14 mouse cellular contexts compared by ENCODE assay signal in genomic region chr5:103208869-103209268, GRCm38 (mm10). TPM values are rescaled to one million over a fixed set of nuclear protein-coding genes. Genes with fewer than 3 reads are reported as not detected.
DNase-seq lines count a peak whose midpoint lies in the region; ATAC-seq lines count a peak whose summit lies in the region.
"Had no signal": no experiment of that assay in that cellular context is flagged by ENCODE, and none has a peak within 500 bp of the region (broad histone marks: within the 10 kb centered on the region; RNA-seq: fewer than 3 reads in every experiment).

No protein-coding gene starts in this region.

- peak; percentile 26 for DNase-seq in right cerebral cortex, adult 18-20 months
- no peak for DNase-seq in right cerebral cortex, postnatal 36 days (ENCODE audit: low spot score in 2 of 2)
- DNase-seq in adrenal gland, postnatal 25 days = no peak
- DNase-seq in thymus, adult 18-20 months = no peak
- DNase-seq: adrenal gland, postnatal 36 days; gastrocnemius, adult 2 months; kidney, postnatal 4 days; liver, embryonic 13.5 days had no signal

- WGBS in forebrain, embryonic 12.5 days = 47% methylated on average over 8 of the region's 8 CpGs
- 51% methylated on average over 8 of the region's 8 CpGs for WGBS in midbrain, embryonic 12.5 days
- 57% methylated on average over 8 of the region's 8 CpGs for WGBS in intestine, embryonic 15.5 days

- H3K27ac ChIP-seq in forebrain, embryonic 12.5 days = 0 out of 2 replicates have a peak overlapping the region, but pooled peaks have one; percentile 25
- peak overlapping the region; percentile 61 for H3K27ac ChIP-seq in midbrain, embryonic 12.5 days (replicated peaks)
- H3K27ac ChIP-seq in intestine, embryonic 15.5 days = no peak overlapping the region
- H3K27ac ChIP-seq: embryonic facial prominence, embryonic 13.5 days; liver, embryonic 13.5 days had no signal

- H3K36me3 ChIP-seq in forebrain, embryonic 12.5 days (replicated peaks) = no peaks in the 10 kb centered on the region
- peaks cover 13% of the 10 kb centered on the region for H3K36me3 ChIP-seq in midbrain, embryonic 12.5 days
- H3K36me3 ChIP-seq in intestine, embryonic 15.5 days = no peaks in the 10 kb centered on the region
- H3K36me3 ChIP-seq: embryonic facial prominence, embryonic 13.5 days; liver, embryonic 13.5 days had no signal

- no peaks in the 10 kb centered on the region for H3K9me3 ChIP-seq in forebrain, embryonic 12.5 days
- no peaks in the 10 kb centered on the region for H3K9me3 ChIP-seq in midbrain, embryonic 12.5 days
- no peaks in the 10 kb centered on the region for H3K9me3 ChIP-seq in intestine, embryonic 15.5 days
- H3K9me3 ChIP-seq: embryonic facial prominence, embryonic 13.5 days; liver, embryonic 13.5 days had no signal

- H3K4me1 ChIP-seq in forebrain, embryonic 12.5 days = peaks cover 30% of the 10 kb centered on the region
- peaks cover 24% of the 10 kb centered on the region for H3K4me1 ChIP-seq in midbrain, embryonic 12.5 days
- H3K4me1 ChIP-seq in intestine, embryonic 15.5 days (replicated peaks) = no peaks in the 10 kb centered on the region; the same call in none of the 2 replicates
- H3K4me1 ChIP-seq: liver, embryonic 13.5 days had no signal

- peak overlapping the region; percentile 45 for H3K4me3 ChIP-seq in forebrain, embryonic 12.5 days (replicated peaks)
- peak overlapping the region; percentile 54 for H3K4me3 ChIP-seq in midbrain, embryonic 12.5 days
- H3K4me3 ChIP-seq in intestine, embryonic 15.5 days (replicated peaks) = no peak overlapping the region
- H3K4me3 ChIP-seq: embryonic facial prominence, embryonic 13.5 days; liver, embryonic 13.5 days; megakaryocyte, embryonic 14.5 days had no signal

- no peaks in the 10 kb centered on the region for H3K27me3 ChIP-seq in forebrain, embryonic 12.5 days
- H3K27me3 ChIP-seq in midbrain, embryonic 12.5 days = no peaks in the 10 kb centered on the region
- 0 out of 2 replicates have a peak, but pooled peaks cover 9% of the 10 kb centered on the region for H3K27me3 ChIP-seq in intestine, embryonic 15.5 days (replicated peaks)
- H3K27me3 ChIP-seq: embryonic facial prominence, embryonic 13.5 days; liver, embryonic 13.5 days; megakaryocyte, embryonic 14.5 days had no signal

- no peak for ATAC-seq in forebrain, embryonic 12.5 days (ENCODE audit: low FRiP score)
- no peak for ATAC-seq in midbrain, embryonic 12.5 days (ENCODE audit: low FRiP score, low read depth)
- no peak for ATAC-seq in intestine, embryonic 15.5 days

- peak overlapping the region; percentile 36 for H3K9ac ChIP-seq in forebrain, embryonic 12.5 days
- peak overlapping the region; percentile 70 for H3K9ac ChIP-seq in midbrain, embryonic 12.5 days (replicated peaks)
- H3K9ac ChIP-seq in intestine, embryonic 15.5 days = no peak overlapping the region
- H3K9ac ChIP-seq: embryonic facial prominence, embryonic 13.5 days; liver, embryonic 13.5 days had no signal

- peak overlapping the region; percentile 53 for H3K4me2 ChIP-seq in forebrain, embryonic 12.5 days
- peak overlapping the region; percentile 54 for H3K4me2 ChIP-seq in midbrain, embryonic 12.5 days (replicated peaks)
- H3K4me2 ChIP-seq in intestine, embryonic 15.5 days (replicated peaks) = no peak overlapping the region
- H3K4me2 ChIP-seq: embryonic facial prominence, embryonic 13.5 days; liver, embryonic 13.5 days had no signal

RNA-seq across cellular contexts. Expression of gene Mapk10, which starts 2.3 kb away (rescaled TPM):
- polyA plus RNA-seq in forebrain, embryonic 12.5 days (2016; fragmentation: Nextera tagmentation; extraction: Ambion mirVana) = 41.7 and 55.1 TPM in 2 replicates
- polyA plus RNA-seq in midbrain, embryonic 12.5 days (2016; fragmentation: Nextera tagmentation; extraction: Ambion mirVana) = 70.1 and 72.4 TPM in 2 replicates
- total RNA-seq in adrenal gland, postnatal 25 days (2021) = 4.8 and 8.6 TPM in 2 replicates
- 6.5 and 7.0 TPM in 2 replicates for polyA plus RNA-seq in intestine, embryonic 15.5 days (2015; fragmentation: Nextera tagmentation; extraction: Ambion mirVana)
- total RNA-seq: MEL had no signal
